Comparison of ENCODE assay signal across 15 mouse cellular contexts in the genomic region with DNA sequence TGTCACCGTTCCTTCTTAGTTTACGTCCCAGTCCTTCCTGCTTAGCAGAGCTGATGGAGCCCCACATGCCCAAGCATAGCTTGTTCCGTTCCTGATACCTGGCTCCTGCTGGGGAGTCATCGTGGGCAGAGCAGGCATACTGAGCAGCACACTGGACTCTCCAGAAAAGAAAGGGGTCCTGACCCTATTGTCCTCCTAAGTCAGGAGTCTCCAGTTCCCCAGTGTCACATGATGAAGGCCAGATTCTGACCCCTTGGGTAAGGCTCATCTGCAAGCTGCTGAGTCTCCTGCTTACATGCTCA. TPM values are rescaled to one million over a fixed set of nuclear protein-coding genes. Genes with fewer than 3 reads are reported as not detected.
DNase-seq lines count a peak whose midpoint lies in the region; ATAC-seq lines count a peak whose summit lies in the region.
"Had no signal": no experiment of that assay in that cellular context is flagged by ENCODE, and none has a peak within 500 bp of the region (broad histone marks: within the 10 kb centered on the region; RNA-seq: fewer than 3 reads in every experiment).

No protein-coding gene starts in this region.

- DNase-seq in heart, embryonic 10.5 days (ENCODE audit: low spot score): no peak
- no peak for DNase-seq in heart, postnatal 4 days
- no peak for DNase-seq in hindbrain, embryonic 14.5 days (ENCODE audit: low spot score)
- no peak for DNase-seq in right cerebral cortex, adult 18-20 months
- DNase-seq: heart, postnatal 36 days; kidney, adult 18-20 months; kidney, postnatal 36 days; lung, embryonic 14.5 days had no signal

- H3K4me3 ChIP-seq in heart, embryonic 10.5 days: no peak overlapping the region
- no peak overlapping the region for H3K4me3 ChIP-seq in midbrain, embryonic 12.5 days
- H3K4me3 ChIP-seq in midbrain, embryonic 15.5 days: no peak overlapping the region
- no peak overlapping the region for H3K4me3 ChIP-seq in hindbrain, embryonic 14.5 days (replicated peaks; ENCODE audit: low read length)
- no peak overlapping the region for H3K4me3 ChIP-seq in neural tube, embryonic 15.5 days (replicated peaks)
- H3K4me3 ChIP-seq: limb, embryonic 15.5 days had no signal

- no peaks in the 10 kb centered on the region for H3K9me3 ChIP-seq in heart, embryonic 10.5 days
- H3K9me3 ChIP-seq in midbrain, embryonic 12.5 days: no peaks in the 10 kb centered on the region
- no peaks in the 10 kb centered on the region for H3K9me3 ChIP-seq in midbrain, embryonic 15.5 days
- H3K9me3 ChIP-seq in hindbrain, embryonic 14.5 days (ENCODE audit: control insufficient read depth, low read length): no peaks in the 10 kb centered on the region
- no peaks in the 10 kb centered on the region for H3K9me3 ChIP-seq in neural tube, embryonic 15.5 days (replicated peaks)
- H3K9me3 ChIP-seq: limb, embryonic 15.5 days had no signal

- no peak overlapping the region for H3K4me2 ChIP-seq in midbrain, embryonic 12.5 days (replicated peaks)
- H3K4me2 ChIP-seq in midbrain, embryonic 15.5 days: no peak overlapping the region
- no peak overlapping the region for H3K4me2 ChIP-seq in hindbrain, embryonic 14.5 days (replicated peaks)
- no peak overlapping the region for H3K4me2 ChIP-seq in neural tube, embryonic 15.5 days
- H3K4me2 ChIP-seq: limb, embryonic 15.5 days; lung, embryonic 14.5 days had no signal

- WGBS in heart, embryonic 10.5 days: 83% methylated on average over 4 of the region's 4 CpGs
- WGBS in midbrain, embryonic 12.5 days: 82% methylated on average over 4 of the region's 4 CpGs
- WGBS in midbrain, embryonic 15.5 days: 68% methylated on average over 4 of the region's 4 CpGs
- WGBS in hindbrain, embryonic 14.5 days: 81% methylated on average over 4 of the region's 4 CpGs
- 78% methylated on average over 4 of the region's 4 CpGs for WGBS in neural tube, embryonic 15.5 days

- peaks cover 83% of the 10 kb centered on the region for H3K4me1 ChIP-seq in heart, embryonic 10.5 days
- H3K4me1 ChIP-seq in midbrain, embryonic 12.5 days: peaks cover 10% of the 10 kb centered on the region; the same call in 1 of the 2 replicates
- H3K4me1 ChIP-seq in midbrain, embryonic 15.5 days: peaks cover 9% of the 10 kb centered on the region; the same call in 1 of the 2 replicates
- peaks cover 14% of the 10 kb centered on the region; the same call in 1 of the 2 replicates for H3K4me1 ChIP-seq in hindbrain, embryonic 14.5 days (replicated peaks; ENCODE audit: control insufficient read depth, insufficient read depth, low read length)
- peaks cover 53% of the 10 kb centered on the region for H3K4me1 ChIP-seq in neural tube, embryonic 15.5 days

- no peak overlapping the region for H3K9ac ChIP-seq in midbrain, embryonic 12.5 days (replicated peaks)
- H3K9ac ChIP-seq in midbrain, embryonic 15.5 days: no peak overlapping the region
- no peak overlapping the region for H3K9ac ChIP-seq in hindbrain, embryonic 14.5 days
- no peak overlapping the region for H3K9ac ChIP-seq in neural tube, embryonic 15.5 days (replicated peaks)
- H3K9ac ChIP-seq: limb, embryonic 15.5 days; lung, embryonic 14.5 days had no signal

- no peak for ATAC-seq in midbrain, embryonic 12.5 days (ENCODE audit: low FRiP score, low read depth)
- ATAC-seq in midbrain, embryonic 15.5 days (replicated peaks): no peak
- ATAC-seq in hindbrain, embryonic 14.5 days (ENCODE audit: low FRiP score): no peak
- ATAC-seq in neural tube, embryonic 15.5 days (ENCODE audit: low FRiP score): no peak

- H3K27me3 ChIP-seq in heart, embryonic 10.5 days (ENCODE audit: insufficient read depth, poor library complexity, severe bottlenecking): no peaks in the 10 kb centered on the region
- no peaks in the 10 kb centered on the region for H3K27me3 ChIP-seq in midbrain, embryonic 12.5 days
- no peaks in the 10 kb centered on the region for H3K27me3 ChIP-seq in midbrain, embryonic 15.5 days (replicated peaks)
- no peaks in the 10 kb centered on the region for H3K27me3 ChIP-seq in hindbrain, embryonic 14.5 days (ENCODE audit: control insufficient read depth, insufficient read depth, low read length)
- no peaks in the 10 kb centered on the region for H3K27me3 ChIP-seq in neural tube, embryonic 15.5 days (replicated peaks)
- H3K27me3 ChIP-seq: limb, embryonic 15.5 days had no signal

- peak overlapping the region; percentile 43; the same call in 1 of the 2 replicates for H3K27ac ChIP-seq in heart, embryonic 10.5 days
- H3K27ac ChIP-seq in midbrain, embryonic 12.5 days (replicated peaks): peak overlapping the region; percentile 44; the same call in 1 of the 2 replicates
- no peak overlapping the region; the same call in 1 of the 2 replicates for H3K27ac ChIP-seq in midbrain, embryonic 15.5 days
- 0 out of 2 replicates have a peak overlapping the region, but pooled peaks have one; percentile 28 for H3K27ac ChIP-seq in hindbrain, embryonic 14.5 days
- H3K27ac ChIP-seq in neural tube, embryonic 15.5 days (replicated peaks): 0 out of 2 replicates have a peak overlapping the region, but pooled peaks have one; percentile 37

- peaks cover 37% of the 10 kb centered on the region for H3K36me3 ChIP-seq in heart, embryonic 10.5 days
- H3K36me3 ChIP-seq in midbrain, embryonic 12.5 days: peaks cover 31% of the 10 kb centered on the region
- peaks cover 5% of the 10 kb centered on the region; the same call in 1 of the 2 replicates for H3K36me3 ChIP-seq in midbrain, embryonic 15.5 days (replicated peaks)
- H3K36me3 ChIP-seq in hindbrain, embryonic 14.5 days (replicated peaks; ENCODE audit: control insufficient read depth, insufficient read depth): peaks cover 33% of the 10 kb centered on the region
- H3K36me3 ChIP-seq in neural tube, embryonic 15.5 days: peaks cover 22% of the 10 kb centered on the region

RNA-seq across cellular contexts. Expression of gene Sh3gl1, which starts 13.5 kb away (rescaled TPM):
- polyA plus RNA-seq in heart, embryonic 10.5 days (2016; fragmentation: Nextera tagmentation; extraction: Ambion mirVana): 117 and 155 TPM in 2 replicates
- total RNA-seq in heart, postnatal 4 days (2021): 10 to 100 TPM; 37.8 to 38.5 TPM
- 131 and 138 TPM in 2 replicates for polyA plus RNA-seq in midbrain, embryonic 12.5 days (2016; fragmentation: Nextera tagmentation; extraction: Ambion mirVana)
- 117 and 119 TPM in 2 replicates for polyA plus RNA-seq in midbrain, embryonic 15.5 days (2015; fragmentation: Nextera tagmentation; extraction: Ambion mirVana)
- polyA plus RNA-seq in hindbrain, embryonic 14.5 days (2014; fragmentation: Nextera tagmentation; extraction: Ambion mirVana): 91.1 and 94.1 TPM in 2 replicates
- 105 and 114 TPM in 2 replicates for polyA plus RNA-seq in neural tube, embryonic 15.5 days (2015; fragmentation: Nextera tagmentation; extraction: Ambion mirVana)

RNA-seq across cellular contexts. Expression of gene Chaf1a, which starts 17.3 kb away (rescaled TPM):
- 24.0 and 30.0 TPM in 2 replicates for polyA plus RNA-seq in heart, embryonic 10.5 days (2016; fragmentation: Nextera tagmentation; extraction: Ambion mirVana)
- total RNA-seq in heart, postnatal 4 days (2021): 10 to 100 TPM; 13.3 to 14.8 TPM
- 32.5 and 34.5 TPM in 2 replicates for polyA plus RNA-seq in midbrain, embryonic 12.5 days (2016; fragmentation: Nextera tagmentation; extraction: Ambion mirVana)
- 5.0 and 5.5 TPM in 2 replicates for polyA plus RNA-seq in midbrain, embryonic 15.5 days (2015; fragmentation: Nextera tagmentation; extraction: Ambion mirVana)
- polyA plus RNA-seq in hindbrain, embryonic 14.5 days (2014; fragmentation: Nextera tagmentation; extraction: Ambion mirVana): 3.1 and 3.6 TPM in 2 replicates
- 4.0 and 10.1 TPM in 2 replicates for polyA plus RNA-seq in neural tube, embryonic 15.5 days (2015; fragmentation: Nextera tagmentation; extraction: Ambion mirVana)

RNA-seq across cellular contexts. Expression of gene Mpnd, which starts 17.4 kb away (rescaled TPM):
- polyA plus RNA-seq in heart, embryonic 10.5 days (2016; fragmentation: Nextera tagmentation; extraction: Ambion mirVana): 69.5 and 111 TPM in 2 replicates
- total RNA-seq in heart, postnatal 4 days (2021): 10 to 100 TPM; 42.7 to 44.7 TPM
- 195 and 205 TPM in 2 replicates for polyA plus RNA-seq in midbrain, embryonic 12.5 days (2016; fragmentation: Nextera tagmentation; extraction: Ambion mirVana)
- 152 and 167 TPM in 2 replicates for polyA plus RNA-seq in midbrain, embryonic 15.5 days (2015; fragmentation: Nextera tagmentation; extraction: Ambion mirVana)
- polyA plus RNA-seq in hindbrain, embryonic 14.5 days (2014; fragmentation: Nextera tagmentation; extraction: Ambion mirVana): 146 and 151 TPM in 2 replicates
- polyA plus RNA-seq in neural tube, embryonic 15.5 days (2015; fragmentation: Nextera tagmentation; extraction: Ambion mirVana): 121 and 130 TPM in 2 replicates

RNA-seq across cellular contexts. Expression of gene Stap2, which starts 17.6 kb away (rescaled TPM):
- polyA plus RNA-seq in heart, embryonic 10.5 days (2016; fragmentation: Nextera tagmentation; extraction: Ambion mirVana): 7.7 and 8.0 TPM in 2 replicates
- 10 to 100 TPM; 13.3 to 15.2 TPM for total RNA-seq in heart, postnatal 4 days (2021)
- 4.7 and 5.7 TPM in 2 replicates for polyA plus RNA-seq in midbrain, embryonic 12.5 days (2016; fragmentation: Nextera tagmentation; extraction: Ambion mirVana)
- 5.8 and 6.0 TPM in 2 replicates for polyA plus RNA-seq in midbrain, embryonic 15.5 days (2015; fragmentation: Nextera tagmentation; extraction: Ambion mirVana)
- polyA plus RNA-seq in hindbrain, embryonic 14.5 days (2014; fragmentation: Nextera tagmentation; extraction: Ambion mirVana): 5.6 and 6.0 TPM in 2 replicates
- 7.3 and 11.5 TPM in 2 replicates for polyA plus RNA-seq in neural tube, embryonic 15.5 days (2015; fragmentation: Nextera tagmentation; extraction: Ambion mirVana)

RNA-seq across cellular contexts. Expression of gene Fsd1, which starts 36.6 kb away (rescaled TPM):
- polyA plus RNA-seq in heart, embryonic 10.5 days (2016; fragmentation: Nextera tagmentation; extraction: Ambion mirVana): 8.4 and 23.2 TPM in 2 replicates
- total RNA-seq in heart, postnatal 4 days (2021): 1 to 10 TPM in 1 of 2 experiments, under 1 TPM in 1; 0.34 to 1.5 TPM
- 89.8 and 98.3 TPM in 2 replicates for polyA plus RNA-seq in midbrain, embryonic 12.5 days (2016; fragmentation: Nextera tagmentation; extraction: Ambion mirVana)
- polyA plus RNA-seq in midbrain, embryonic 15.5 days (2015; fragmentation: Nextera tagmentation; extraction: Ambion mirVana): 203 and 208 TPM in 2 replicates
- polyA plus RNA-seq in hindbrain, embryonic 14.5 days (2014; fragmentation: Nextera tagmentation; extraction: Ambion mirVana): 167 and 175 TPM in 2 replicates
- 189 and 228 TPM in 2 replicates for polyA plus RNA-seq in neural tube, embryonic 15.5 days (2015; fragmentation: Nextera tagmentation; extraction: Ambion mirVana)
- total RNA-seq: heart, postnatal 36 days; megakaryocyte progenitor cell, adult 5-6 weeks; neutrophil, adult 5-6 weeks had no signal
- polyA plus RNA-seq: activated CD4-positive, CD25-positive, alpha-beta regulatory T cell, adult 4 months had no signal
